Mouse (Mus musculus) hematopoietic stem cell, adult 5-6 weeks (primary cell): ENCODE measurements around the gene Hscb. TPM values are rescaled to one million over a fixed set of nuclear protein-coding genes. Genes with fewer than 3 reads are reported as not detected.
"Not testable (repeated sequence)": the region's sequence is repeated elsewhere in the genome, so short reads cannot be mapped to it uniquely, and the experiment has no call there.

Experiments used
- ATAC-seq, 2 experiments: fragments of 125-278 bp in 1 of 2; replicated peaks in 1 of 2; 2 replicates each; pipeline ENCODE4 v1.8.0; 2016 to 2017; ENCODE audit warnings: inconsistent platforms in 2 of 2, mild to moderate bottlenecking in 2 of 2, moderate number of reproducible peaks in 2 of 2, low read depth in 1 of 2, moderate TSS enrichment in 1 of 2; ENCODE audit not compliant: low FRiP score in 2 of 2, poor library complexity in 2 of 2, severe bottlenecking in 2 of 2, insufficient read depth in 1 of 2, low TSS enrichment in 1 of 2
- total RNA-seq: library from RNA; stranded (forward); fragments of 172-1452, 232-1000 nt; gene quantifications from 2 replicates; pipeline ENCODE4 v1.2.3, GENCODE M21; 2017

The Hscb gene
- 76.1 and 99.3 TPM in 2 replicates for total RNA-seq

GRCm38 (mm10) chr5:110839678-110840365 is at the start of gene Hscb, which contains the start of gene Chek2:
Hscb (minus strand) TSS chr5:110839777.
Chek2 (plus strand) TSS chr5:110839979.
- ATAC-seq: peak; percentile 91 to 96

DNA sequence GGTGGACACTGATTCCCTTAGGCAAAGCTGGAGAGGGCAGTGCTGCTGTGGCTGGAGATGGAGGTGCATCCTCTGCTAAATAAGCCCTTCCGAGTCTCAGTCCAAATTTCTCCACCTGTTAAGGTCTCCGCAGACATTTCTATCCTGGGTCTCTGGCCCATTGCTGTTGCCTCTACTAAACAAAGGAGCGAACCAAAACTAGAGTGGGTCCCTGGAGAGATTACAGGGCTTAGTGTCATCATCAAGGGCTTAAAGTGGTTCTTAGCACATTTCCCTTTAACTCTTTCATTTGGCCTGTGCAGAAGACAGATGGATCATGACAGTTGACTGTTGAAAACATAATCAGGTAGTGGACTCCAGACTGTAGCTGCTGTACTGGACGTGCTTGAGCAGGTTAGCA is 49.0 kb upstream of the Hscb start:
- ATAC-seq: no peak

- peak; percentile 42 to 63; a peak in 3 of 4 replicates for ATAC-seq
Measured at GRCm38 (mm10) chr5:110879584-110880374, 40.2 kb upstream of the Hscb start, which contains the start of gene Ttc28. Ttc28 (plus strand) TSS chr5:110879803.

- no peak for ATAC-seq
Measured at GRCm38 (mm10) chr5:110879042-110879441, 39.5 kb upstream of the Hscb start.

GRCm38 (mm10) chr5:110878526-110878925 is 38.9 kb upstream of the Hscb start:
- not testable (repeated sequence) for ATAC-seq

GRCm38 (mm10) chr5:110877666-110878505 is 38.3 kb upstream of the Hscb start:
- ATAC-seq: no peak

DNA sequence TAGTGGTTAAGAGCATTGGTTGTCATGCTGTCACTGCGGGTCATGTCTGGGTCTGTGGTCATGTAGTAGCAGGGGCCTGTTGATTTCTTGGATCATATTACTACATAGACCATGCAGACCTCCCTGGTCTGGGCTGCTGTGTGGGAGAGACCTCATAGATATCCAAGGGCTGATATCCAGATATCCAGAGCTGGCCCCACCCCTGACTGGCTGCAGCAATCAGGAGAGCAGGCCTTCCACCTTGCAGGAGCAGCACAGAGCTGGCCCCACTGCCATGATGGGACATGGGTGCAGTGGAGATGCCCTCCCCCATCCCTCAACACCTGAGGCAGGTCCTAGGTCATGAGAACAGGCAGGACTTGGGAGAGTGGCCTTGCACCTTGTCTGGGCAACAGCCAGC is 35.7 kb upstream of the Hscb start:
- ATAC-seq: no peak

DNA sequence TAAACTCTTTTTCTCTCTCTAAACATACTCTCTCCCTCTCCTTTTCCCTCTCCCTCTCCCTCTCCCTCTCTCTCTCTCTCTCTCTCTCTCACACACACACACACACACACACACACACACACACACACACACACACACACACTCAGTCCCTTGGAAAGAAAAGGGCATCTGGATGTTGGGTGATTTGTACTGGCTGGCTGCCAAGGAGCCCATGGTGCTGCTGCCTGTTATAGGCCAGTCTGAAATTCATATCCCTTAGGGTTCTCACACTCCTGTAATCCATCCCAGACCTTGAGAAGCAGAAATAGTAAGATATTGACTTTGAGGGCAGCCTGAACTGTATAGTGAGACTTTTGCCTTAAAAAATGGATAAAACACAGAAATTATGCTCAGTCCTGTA is 35.1 kb upstream of the Hscb start:
- ATAC-seq: no peak

- no peak for ATAC-seq
Measured at GRCm38 (mm10) chr5:110873160-110873559, 33.6 kb upstream of the Hscb start.

DNA sequence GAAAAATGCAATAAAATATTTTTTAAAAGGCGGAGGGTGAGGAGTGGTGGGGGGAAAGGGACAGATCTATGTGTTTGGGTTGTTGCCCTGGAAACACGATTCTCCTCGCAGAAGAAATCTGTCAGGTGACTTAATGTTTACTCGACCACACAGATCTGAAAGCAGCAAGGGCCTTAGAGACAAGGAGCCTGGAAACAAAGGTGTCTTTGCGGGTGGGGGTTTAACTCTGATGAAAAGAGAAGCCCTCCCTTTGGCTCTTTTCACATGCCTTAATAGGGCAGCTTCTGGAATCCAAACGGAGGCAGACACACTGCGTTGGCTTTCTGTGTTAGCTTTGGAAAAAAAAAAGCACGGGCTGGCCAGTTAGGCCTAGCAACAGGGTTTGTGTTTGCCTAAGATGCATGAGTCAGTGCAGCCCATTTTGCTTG is 29.7 kb upstream of the Hscb start:
- no peak for ATAC-seq

DNA sequence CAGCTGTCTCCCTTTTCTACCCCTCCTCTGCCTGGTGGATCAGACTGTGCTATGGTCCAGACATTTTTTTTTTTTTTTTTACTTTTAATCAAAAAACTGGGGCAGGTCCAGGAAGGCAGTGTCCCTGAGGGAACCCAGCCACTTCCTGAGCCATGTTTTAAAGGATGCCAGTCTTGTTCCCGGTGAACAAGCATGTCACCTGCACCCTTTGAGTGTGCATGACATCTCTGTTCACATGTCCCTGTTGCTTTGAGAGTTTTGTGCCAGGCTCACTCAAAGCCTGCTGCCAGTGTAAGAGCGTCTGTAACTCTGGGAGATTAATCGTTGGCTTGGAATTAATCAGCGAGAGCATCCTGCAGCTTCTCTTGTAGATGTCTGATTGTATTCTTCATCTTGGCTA is 28.9 kb upstream of the Hscb start:
- ATAC-seq: no peak

- ATAC-seq: no peak
Measured at GRCm38 (mm10) chr5:110860445-110860844, 20.9 kb upstream of the Hscb start.

DNA sequence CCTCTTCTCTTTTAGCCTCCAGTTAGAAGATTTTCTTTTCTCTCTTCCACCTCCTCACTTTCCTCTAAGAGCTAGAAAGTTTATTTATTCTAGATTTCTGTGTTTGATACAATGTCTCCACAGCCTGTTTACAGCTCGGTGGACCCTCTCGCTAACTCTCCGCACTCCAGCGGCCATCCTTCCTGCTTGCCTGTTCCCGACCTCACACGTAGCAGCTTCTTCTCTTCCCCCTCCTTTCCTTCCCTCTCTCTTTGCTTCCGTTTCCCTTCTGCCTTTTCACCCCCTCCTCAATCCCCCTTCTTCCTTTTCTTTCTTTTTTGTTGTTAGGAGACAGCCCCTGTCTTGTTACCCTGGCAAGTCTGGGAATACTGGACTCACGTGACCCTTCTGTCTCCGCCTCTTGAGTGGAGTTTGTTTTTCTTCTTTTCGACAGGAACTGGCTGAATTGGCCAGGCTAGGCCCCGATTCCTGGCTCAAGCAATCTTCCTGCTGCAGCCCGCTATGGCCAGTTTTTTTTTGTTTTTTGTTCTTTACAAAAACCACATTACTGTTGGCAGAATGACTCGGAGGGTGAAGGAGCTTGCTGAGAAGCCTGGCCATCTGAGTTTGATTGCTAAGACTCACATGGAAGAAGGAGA is 19.6 kb upstream of the Hscb start:
- peak in 1 of 2 experiments; percentile 36; a peak in 1 of 4 replicates for ATAC-seq

GRCm38 (mm10) chr5:110857091-110857490 is 17.5 kb upstream of the Hscb start:
- ATAC-seq: no peak

DNA sequence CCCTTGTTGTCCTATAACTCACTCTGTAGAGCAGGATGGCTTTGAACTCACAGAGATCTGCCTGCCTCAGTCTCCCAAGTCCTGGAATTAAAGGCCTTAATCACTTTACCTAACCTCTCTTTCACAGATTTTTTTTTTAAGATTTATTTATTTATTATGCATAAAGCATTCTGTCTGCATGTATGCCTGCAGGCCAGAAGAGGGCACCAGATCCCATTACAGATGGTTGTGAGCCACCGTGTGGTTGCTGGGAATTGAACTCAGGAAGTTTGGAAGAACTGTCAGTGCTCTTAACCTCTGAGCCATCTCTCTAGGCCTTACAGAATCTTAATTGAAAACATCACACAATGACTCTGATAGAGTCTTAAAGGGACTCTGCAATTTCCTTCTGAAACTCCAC is 13.4 kb upstream of the Hscb start:
- no peak for ATAC-seq

DNA sequence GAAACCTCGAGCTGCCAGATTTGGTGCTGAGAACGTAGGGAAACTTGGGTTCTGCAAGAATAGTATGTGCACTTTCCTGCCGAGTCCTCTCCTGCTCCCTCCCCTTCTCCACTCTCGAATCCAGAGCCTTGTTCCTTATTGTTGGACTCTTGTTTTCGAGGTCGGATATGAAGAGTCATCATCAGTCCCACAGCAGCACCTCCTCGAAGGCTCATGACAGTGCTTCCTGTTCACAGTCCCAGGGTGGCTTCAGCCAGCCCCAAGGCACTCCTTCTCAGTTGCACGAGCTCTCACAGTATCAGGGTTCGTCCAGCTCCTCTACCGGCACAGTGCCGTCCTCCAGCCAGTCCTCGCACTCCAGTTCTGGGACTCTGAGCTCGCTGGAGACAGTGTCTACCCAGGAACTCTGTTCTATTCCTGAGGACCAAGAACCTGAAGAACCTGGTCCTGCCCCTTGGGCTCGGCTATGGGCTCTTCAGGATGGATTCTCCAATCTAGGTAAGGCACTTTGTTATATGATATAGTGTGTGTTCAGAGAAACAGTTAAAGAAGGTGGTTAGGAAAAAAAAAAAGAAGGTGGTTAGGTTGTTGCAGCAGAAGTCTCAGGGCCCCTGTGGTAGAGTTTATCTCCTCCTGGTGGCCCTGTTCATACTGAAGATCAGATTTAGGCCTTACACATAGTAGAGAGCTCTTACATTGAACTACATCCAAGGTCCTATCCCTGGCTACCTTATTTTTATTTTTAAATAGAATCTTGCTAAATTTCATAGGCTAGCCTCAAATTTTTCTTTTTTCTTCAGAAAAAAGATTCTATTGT is 1.7 kb upstream of the Hscb start:
- no peak for ATAC-seq

DNA sequence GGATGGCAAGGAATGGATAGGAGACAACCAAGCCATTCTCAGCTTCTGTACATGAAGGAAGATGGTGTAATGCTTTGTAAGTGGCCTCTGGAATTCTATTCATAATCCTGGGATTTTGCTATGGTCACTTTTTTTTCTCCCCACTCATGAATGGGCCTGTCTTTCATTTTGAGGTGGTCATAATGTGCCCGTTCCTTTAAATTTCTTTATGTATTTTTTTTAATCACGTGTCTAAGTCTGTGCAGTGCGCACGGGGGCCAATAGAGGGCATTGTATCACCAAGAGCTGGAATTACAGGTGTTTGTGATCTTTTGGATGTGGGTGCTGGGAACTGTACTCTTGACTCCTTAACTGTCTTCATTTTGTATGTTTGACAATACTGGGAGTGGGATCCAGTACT is 888 bp upstream of the Hscb start:
- ATAC-seq: no peak
